Mouse (Mus musculus): ENCODE results near the gene Rpl21.

The Rpl21 gene

GRCm38 (mm10) chr5:146832769-146833448 lies at the start of gene Rpl21:
Gene Rpl21, plus strand, starts transcription at chr5:146832890.
- DNase-seq (ENCODE audit: low read depth, low spot score), result peak; percentile 89

GRCm38 (mm10) chr5:146783300-146783699 lies 49.4 kb upstream of the Rpl21 start:
- no peak for DNase-seq (ENCODE audit: low read depth, low spot score)

- DNase-seq (ENCODE audit: low read depth, low spot score), result no peak
Observed at GRCm38 (mm10) chr5:146783891-146784290, 48.8 kb upstream of the Rpl21 start.

GRCm38 (mm10) chr5:146786123-146786522 lies 46.6 kb upstream of the Rpl21 start:
- DNase-seq (ENCODE audit: low read depth, low spot score), result no peak

- no peak for DNase-seq (ENCODE audit: low read depth, low spot score)
Observed at GRCm38 (mm10) chr5:146789413-146789812, 43.3 kb upstream of the Rpl21 start.

GRCm38 (mm10) chr5:146790944-146791343 lies 41.7 kb upstream of the Rpl21 start:
- no peak for DNase-seq (ENCODE audit: low read depth, low spot score)

GRCm38 (mm10) chr5:146792140-146792791 lies 40.4 kb upstream of the Rpl21 start:
- no peak for DNase-seq (ENCODE audit: low read depth, low spot score)

- no peak for DNase-seq (ENCODE audit: low read depth, low spot score)
Observed at GRCm38 (mm10) chr5:146793630-146794083, 39.0 kb upstream of the Rpl21 start.

GRCm38 (mm10) chr5:146794084-146794852 lies 38.4 kb upstream of the Rpl21 start:
- no peak for DNase-seq (ENCODE audit: low read depth, low spot score)

- peak; percentile 87 for DNase-seq (ENCODE audit: low read depth, low spot score)
Observed at GRCm38 (mm10) chr5:146794853-146795252, 37.8 kb upstream of the Rpl21 start, which contains the start of gene Usp12. Gene Usp12, minus strand, starts transcription at chr5:146795006.

GRCm38 (mm10) chr5:146795728-146796127 lies 37.0 kb upstream of the Rpl21 start:
- DNase-seq (ENCODE audit: low read depth, low spot score), result no peak

GRCm38 (mm10) chr5:146798031-146798430 lies 34.7 kb upstream of the Rpl21 start:
- DNase-seq (ENCODE audit: low read depth, low spot score), result no peak

GRCm38 (mm10) chr5:146806004-146806430 lies 26.7 kb upstream of the Rpl21 start:
- no peak for DNase-seq (ENCODE audit: low read depth, low spot score)

GRCm38 (mm10) chr5:146809951-146810350 lies 22.7 kb upstream of the Rpl21 start:
- DNase-seq (ENCODE audit: low read depth, low spot score), result no peak

GRCm38 (mm10) chr5:146812866-146813265 lies 19.8 kb upstream of the Rpl21 start:
- no peak for DNase-seq (ENCODE audit: low read depth, low spot score)

GRCm38 (mm10) chr5:146813421-146813820 lies 19.3 kb upstream of the Rpl21 start:
- no peak for DNase-seq (ENCODE audit: low read depth, low spot score)

GRCm38 (mm10) chr5:146815394-146815793 lies 17.3 kb upstream of the Rpl21 start:
- no peak for DNase-seq (ENCODE audit: low read depth, low spot score)

GRCm38 (mm10) chr5:146817583-146817982 lies 15.1 kb upstream of the Rpl21 start:
- no peak for DNase-seq (ENCODE audit: low read depth, low spot score)

GRCm38 (mm10) chr5:146818906-146819623 lies 13.6 kb upstream of the Rpl21 start:
- no peak for DNase-seq (ENCODE audit: low read depth, low spot score)

GRCm38 (mm10) chr5:146823005-146823404 lies 9.7 kb upstream of the Rpl21 start:
- no peak for DNase-seq (ENCODE audit: low read depth, low spot score)

GRCm38 (mm10) chr5:146829528-146829927 lies 3.2 kb upstream of the Rpl21 start:
- DNase-seq (ENCODE audit: low read depth, low spot score), result no peak

- DNase-seq (ENCODE audit: low read depth, low spot score), result no peak
Observed at GRCm38 (mm10) chr5:146832435-146832768, 288 bp upstream of the Rpl21 start.

Data from WW6 (cell line).